Mouse (Mus musculus): ENCODE results near the gene Olfr12.
A peak's percentile ranks its signal among the peaks of the same experiment; 100 is the strongest.

The Olfr12 gene

DNA sequence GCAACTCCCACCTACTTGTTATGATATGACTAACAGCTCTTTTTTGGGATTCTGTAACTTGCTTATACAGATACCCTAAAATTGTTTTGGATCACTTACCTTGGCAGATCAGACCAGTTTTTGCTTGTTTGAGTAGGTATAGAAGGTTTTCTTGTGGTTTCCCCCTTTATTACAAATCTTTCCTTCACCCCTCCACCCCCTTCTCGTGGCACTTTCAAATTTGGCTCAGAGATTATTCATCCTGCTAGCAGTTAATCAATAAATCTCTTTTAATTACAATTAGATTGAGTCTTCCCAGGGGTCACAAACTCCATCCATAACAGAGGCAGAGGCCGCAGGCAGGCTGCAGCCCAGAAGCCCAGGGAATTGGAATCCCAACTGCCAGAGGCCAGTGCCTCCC lies at the start of gene Olfr12:
Gene Olfr12 (plus strand): TSS at position 301 of the 400 bp plus-strand sequence.
- DNase-seq (ENCODE audit: extremely low read depth, insufficient read length, low spot score): no peak

DNA sequence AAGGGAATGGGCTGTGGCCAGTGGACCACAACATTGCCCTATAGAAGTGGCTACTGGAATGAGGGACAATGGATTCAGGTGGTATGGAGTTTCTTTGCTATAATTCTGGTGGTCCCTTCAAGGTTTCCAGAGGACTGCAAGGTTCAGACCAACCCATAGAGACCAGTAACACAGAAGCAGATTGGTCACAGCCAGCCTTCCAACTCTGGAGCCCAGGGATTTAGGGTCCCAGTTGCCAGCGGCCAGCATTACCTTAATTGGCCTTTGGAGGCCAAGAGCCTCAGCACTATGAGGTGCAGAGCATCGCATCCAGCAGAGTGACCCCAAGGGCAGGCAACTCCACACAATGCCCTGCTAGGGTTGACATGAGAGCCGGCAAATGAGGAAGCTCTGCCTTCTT lies 46.6 kb upstream of the Olfr12 start, which contains the start of gene Olfr1413:
Gene Olfr1413 (plus strand): TSS at position 301 of the 400 bp plus-strand sequence.
- no peak for DNase-seq (ENCODE audit: extremely low read depth, insufficient read length, low spot score)

DNA sequence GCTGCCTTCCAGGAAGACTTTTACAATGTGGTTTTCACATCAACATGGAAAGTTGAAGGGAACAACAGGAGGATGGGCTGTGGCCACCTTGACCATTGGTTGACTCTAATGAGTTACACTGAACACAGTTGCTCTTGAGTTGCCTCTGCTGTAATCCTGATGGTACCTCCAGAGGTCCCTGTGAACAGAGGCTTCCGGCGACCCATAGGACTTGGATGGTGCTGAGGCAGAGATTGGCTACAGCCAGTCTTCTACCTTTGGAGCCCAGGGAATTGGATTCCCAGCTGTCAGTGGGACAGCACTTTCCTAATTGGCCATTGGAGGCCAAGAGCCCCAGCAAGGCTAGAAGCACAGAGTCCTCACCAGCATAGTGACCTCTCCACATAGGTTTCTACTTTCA lies 32.1 kb upstream of the Olfr12 start, which contains the start of gene Olfr1412:
Gene Olfr1412 (plus strand): TSS at position 301 of the 400 bp plus-strand sequence.
- no peak for DNase-seq (ENCODE audit: extremely low read depth, insufficient read length, low spot score)

DNA sequence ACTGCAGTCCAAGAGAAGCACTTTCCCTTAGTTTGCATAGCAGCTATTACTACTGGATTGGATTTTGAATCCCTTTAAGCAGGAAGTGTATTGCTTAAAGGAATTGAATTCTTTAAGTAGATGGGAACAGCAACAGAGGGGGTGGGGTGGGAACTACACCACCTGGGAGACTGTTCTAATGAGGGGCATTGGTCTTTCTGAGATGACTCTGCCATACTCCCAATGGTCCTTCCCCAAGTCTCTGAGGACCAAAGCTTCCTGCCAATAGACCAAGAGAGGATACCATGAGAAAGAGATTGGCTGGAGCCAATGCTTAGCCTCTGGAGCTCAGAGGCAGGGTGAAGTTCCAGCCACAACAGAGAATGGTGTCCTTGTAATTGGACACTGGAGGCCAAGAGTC lies 23.5 kb upstream of the Olfr12 start, which contains the start of gene Olfr1411:
Gene Olfr1411 (plus strand): TSS at position 301 of the 400 bp plus-strand sequence.
- DNase-seq (ENCODE audit: extremely low read depth, insufficient read length, low spot score): no peak

DNA sequence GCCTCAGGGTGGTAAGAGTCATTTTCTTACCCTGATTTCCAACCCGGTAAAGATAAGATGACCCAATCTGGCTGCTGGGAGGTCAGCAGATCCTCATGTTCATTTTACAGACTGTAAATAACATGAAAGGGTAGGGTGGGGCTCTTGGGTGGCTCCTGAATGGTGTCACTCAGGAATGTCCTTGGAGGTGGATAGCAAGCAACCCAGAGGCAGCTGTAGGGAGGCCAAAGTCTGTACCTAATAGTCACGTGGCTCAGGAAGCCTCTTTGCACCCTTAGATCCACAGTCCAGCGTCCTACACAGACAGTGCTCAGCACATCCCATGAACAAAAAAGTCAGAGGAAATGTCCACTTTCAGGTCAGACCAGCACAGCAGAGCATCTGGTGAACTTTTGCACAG lies 21.6 kb upstream of the Olfr12 start:
- no peak for DNase-seq (ENCODE audit: extremely low read depth, insufficient read length, low spot score)

DNA sequence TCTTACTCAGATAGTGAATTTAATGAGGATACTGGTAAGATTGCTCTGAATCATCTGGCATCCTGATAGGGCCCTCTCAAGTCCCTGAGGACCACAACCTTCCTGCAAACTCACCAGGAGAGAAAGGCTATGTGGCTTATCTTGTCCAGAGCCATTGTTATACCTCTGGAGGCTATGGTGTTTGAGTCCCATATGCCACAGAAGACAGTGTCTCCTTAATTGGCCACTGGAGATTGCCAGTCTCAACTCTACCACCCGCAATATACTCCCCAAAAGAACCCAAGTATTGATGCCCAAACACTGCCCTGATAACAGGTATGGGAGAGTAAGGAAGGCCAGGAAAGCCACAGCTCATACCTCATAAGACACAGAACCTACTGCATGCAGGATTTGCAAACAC lies 12.1 kb upstream of the Olfr12 start, which contains the start of gene Olfr1410:
Gene Olfr1410 (plus strand): TSS at position 301 of the 400 bp plus-strand sequence.
- no peak for DNase-seq (ENCODE audit: extremely low read depth, insufficient read length, low spot score)

DNA sequence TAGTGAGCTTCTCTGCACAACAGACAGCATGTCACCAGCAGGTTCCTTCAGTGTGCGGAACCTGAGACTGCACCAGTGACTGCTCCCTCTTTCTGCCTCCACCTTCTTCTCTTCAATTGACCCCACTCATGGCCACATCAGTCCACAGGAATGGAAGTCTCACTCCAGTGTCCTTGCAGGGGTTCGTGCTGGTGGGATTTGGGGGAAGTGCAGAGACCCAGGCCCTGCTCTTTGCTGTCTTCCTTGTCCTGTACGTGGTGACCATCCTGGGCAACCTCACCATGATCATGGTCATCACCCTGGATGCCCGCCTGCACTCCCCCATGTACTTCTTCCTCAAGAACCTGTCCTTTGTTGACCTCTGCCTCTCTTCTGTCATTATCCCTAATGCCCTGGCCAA lies 9.9 kb upstream of the Olfr12 start:
- no peak for DNase-seq (ENCODE audit: extremely low read depth, insufficient read length, low spot score)

DNA sequence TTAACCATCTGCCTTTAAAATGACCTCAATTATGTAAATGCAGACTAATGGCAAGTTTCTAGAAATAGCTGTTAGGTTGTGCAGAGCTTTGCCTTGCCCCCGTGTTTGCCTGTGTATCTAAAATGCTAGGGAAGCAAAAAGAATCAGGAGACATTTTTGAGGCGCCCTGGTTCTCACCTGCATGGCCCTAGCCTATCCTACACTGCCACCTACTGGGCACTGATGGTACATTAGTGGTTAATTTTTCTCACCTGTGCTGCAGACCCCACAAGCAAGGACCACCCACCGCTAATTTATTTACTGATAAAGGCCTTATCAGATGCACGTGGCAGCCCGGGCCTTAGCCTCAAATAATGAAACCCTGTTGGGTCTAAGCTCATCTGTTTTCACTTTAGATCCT lies 6.6 kb upstream of the Olfr12 start:
- no peak for DNase-seq (ENCODE audit: extremely low read depth, insufficient read length, low spot score)

DNA sequence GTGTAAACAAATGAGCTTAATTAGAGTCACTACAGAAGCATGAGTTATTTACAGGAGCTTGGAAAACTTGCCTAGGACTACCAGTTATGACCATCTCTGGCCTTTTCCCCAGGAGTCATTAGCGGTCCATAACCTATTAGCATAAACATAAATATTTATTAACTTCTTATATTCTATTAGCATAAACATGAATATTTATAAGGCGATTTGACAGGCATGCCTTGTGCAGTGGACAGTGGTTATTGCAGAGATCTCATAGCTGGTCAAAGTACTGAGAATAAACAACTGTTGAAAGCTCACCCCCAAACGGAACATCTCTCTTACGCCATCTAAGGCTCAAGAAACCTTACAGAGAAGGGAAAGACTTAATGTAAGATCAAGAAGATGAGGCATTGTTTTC lies 4.4 kb upstream of the Olfr12 start:
- DNase-seq (ENCODE audit: extremely low read depth, insufficient read length, low spot score): no peak

DNA sequence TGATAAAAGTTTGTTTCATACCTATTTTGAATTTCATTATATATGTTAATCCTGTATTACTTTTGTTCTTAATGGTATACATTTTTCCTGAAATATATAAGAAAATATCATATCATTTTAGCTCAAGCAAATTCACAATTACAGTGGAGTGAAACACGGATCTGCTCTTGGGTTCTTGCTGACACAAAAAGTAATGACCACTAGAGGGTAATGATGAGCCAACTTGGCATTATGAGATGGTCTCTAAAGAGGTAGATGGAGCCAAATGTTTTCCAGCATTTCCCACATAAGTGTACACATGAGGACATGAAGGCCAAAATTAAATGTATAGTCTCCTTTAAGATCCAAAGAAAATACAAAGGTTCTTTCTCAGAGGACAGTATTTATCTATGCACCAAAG lies 3.1 kb upstream of the Olfr12 start:
- no peak for DNase-seq (ENCODE audit: extremely low read depth, insufficient read length, low spot score)

DNA sequence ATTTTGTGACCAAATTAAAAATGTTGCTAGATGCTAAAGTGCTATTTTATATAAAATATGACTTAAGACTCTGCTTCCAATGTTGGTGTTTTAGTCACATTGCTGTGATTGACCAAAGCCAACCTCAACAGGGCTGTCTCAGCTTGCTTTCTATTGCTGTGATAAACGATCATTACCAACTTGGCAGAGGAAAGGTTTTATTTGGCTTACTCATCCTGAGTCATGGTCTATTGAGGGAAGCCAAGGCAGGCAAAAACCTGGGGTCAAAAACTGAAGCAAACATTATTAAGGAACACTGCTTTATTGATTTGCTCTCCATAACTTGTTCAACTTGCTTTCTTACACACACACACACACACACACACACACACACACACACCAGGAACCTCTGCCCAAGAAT lies 1.5 kb upstream of the Olfr12 start:
- peak; percentile 54 for DNase-seq (ENCODE audit: extremely low read depth, insufficient read length, low spot score)

DNA sequence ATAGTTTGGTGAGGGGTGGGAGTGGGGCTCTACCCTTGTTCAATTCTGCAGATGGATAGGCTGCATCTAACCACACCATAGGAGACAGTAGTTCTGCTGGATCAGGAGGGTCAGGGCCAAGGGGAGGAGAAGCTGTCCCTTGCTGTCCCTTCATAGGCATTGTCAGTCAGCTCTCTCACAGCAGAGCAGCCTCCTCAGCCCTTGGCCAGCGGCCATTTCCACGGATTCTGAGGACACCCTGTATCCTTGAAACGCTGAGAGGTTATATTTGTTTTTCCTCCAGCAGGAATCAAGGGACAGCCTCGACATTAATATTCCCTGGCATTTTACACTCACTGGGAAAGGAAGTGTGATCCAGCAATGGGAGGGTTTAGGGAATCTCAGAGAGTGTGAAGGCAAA lies 772 bp downstream of the Olfr12 start:
- no peak for DNase-seq (ENCODE audit: extremely low read depth, insufficient read length, low spot score)

DNA sequence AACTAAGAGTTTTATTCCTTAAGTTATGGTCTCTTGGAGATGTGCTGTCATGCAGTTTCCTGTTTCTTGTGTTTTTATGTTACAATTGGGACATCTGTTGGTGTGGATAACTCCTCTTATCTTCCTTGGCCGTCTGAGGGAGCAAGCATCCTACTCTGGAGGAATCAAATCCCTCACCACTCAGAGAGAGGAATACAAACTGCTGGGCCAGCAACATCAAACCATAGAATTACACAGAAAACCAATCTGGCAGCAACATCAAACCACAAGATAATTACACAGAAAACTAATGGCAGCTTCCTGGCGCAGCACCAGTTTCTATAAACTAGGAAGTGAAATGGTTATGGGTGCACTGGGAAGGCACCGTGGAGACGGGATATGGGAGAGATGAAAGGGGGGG lies 10.6 kb downstream of the Olfr12 start:
- DNase-seq (ENCODE audit: extremely low read depth, insufficient read length, low spot score): no peak

DNA sequence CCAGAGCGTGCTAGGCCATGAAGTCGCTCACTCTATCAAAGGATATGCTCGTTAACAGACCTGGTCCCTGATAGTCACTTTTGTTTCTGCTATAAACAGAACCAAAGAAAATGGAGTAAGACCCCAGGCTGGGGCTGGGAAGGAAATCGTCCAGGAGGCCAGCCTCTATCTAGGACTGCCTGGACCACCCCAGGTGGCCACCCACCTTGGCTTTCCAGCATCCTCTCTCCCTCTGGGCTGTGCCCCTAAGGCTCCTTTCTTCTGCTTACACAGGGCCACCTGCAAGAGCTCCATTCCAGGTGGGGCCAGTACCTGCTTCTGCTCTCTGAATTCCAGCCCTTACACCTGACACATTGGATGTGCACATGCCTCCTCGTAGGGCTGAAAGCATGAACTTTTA lies 14.6 kb downstream of the Olfr12 start:
- no peak for DNase-seq (ENCODE audit: extremely low read depth, insufficient read length, low spot score)

DNA sequence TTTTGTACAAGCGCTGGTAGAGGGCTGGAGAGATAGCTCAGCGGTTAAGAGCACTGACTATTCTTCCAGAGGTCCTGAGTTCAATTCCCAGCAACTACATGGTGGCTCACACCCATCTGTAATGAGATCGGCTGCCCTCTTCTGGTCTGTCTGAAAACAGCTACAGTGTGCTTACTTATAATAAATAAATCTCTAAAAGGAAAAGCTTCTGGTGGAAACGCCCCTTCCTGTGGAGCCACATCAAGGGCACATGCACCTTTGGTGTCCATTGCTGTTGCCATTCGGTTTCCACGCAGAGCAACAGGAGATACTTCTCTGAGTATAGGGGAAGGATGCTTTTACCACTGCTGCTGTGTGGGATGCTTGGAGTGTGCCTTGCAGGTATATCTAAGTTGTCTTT lies 15.4 kb downstream of the Olfr12 start:
- DNase-seq (ENCODE audit: extremely low read depth, insufficient read length, low spot score): no peak

DNA sequence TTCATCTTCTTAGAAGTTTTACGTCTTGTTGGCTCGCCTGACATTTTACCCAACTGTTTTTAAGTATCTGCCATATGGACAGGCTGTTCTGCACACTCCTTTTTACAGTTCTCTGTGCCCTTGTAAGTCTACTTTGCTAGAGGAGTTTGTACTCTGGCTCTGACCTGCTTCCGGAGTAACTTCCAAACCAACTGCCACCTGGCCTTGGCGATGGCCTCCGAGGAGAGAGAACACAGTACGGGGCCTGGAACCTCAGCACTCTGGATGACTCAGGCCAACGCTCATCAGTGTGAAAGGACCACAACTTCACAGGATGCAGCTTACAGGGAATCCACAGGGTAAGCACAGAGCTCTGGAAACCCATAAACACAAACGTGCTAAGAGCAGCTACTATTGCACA lies 16.1 kb downstream of the Olfr12 start:
- DNase-seq (ENCODE audit: extremely low read depth, insufficient read length, low spot score): no peak

DNA sequence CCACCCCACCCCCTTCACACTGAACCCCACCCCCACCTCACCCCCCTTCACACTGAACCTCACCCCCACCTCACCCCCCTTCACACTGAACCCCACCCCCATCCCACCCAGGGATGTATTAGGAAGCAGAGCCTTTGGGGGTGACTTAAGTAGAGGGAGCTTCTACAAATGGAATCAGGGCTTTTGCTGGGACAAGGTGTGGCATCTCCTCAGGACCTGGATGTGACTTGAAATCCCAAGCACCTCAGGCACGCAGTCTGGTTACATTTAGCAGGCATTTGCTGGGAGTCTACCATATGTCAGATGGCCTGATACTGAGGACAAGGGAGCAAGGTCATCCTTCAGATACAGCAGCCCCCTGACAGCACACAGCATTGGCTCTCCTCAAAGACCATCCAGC lies 17.0 kb downstream of the Olfr12 start:
- DNase-seq (ENCODE audit: extremely low read depth, insufficient read length, low spot score): no peak

DNA sequence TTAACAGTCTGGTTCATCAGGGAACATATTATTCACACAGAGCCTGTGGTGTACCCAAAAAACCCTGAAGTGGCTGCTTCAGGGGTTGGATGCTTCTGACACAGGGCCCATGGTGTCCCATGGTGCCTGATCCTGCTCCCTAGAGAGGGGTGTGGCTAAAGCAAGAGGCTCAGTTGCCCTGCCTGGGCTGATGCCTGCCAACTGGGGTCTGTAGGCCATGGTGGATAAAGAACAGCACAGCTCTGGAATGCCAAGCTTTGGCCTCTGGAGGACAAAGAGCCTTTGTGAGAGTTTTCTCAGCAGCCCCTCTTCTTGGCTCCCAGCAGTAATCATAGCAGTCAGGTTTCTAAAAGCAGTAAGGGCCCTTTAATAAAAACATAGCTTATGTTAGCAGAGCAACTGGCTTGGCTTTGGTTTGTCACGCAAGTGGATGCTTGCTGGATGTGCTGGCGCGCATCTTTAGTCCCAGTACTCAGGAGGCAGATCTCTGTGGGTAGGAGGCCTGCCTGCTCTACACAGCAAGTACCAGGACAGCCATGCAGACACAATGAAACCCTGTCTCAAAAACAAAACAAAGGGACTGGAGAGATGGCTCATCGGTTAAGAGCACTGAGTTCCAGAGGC lies 17.5 kb downstream of the Olfr12 start:
- DNase-seq (ENCODE audit: extremely low read depth, insufficient read length, low spot score): peak; percentile 63

DNA sequence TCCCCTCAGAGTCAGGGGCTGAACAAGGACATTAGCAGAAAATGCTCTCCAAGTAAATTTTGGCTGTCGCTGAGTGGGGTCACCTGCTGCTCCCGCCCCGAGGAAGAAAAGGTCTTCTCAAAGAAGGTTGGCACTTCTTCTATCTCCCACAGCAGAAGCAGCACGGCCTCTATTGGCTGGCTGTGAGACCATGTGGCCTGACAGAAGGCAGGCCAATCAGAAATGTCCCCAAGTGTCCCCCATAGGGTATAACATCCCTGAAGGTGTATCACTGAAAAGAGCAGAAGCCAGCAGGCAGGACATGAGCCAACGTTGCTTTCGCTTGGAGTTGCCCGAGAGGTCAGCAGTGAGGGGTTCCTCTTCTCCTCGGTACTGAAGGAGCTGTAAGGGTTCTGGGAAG lies 18.4 kb downstream of the Olfr12 start:
- no peak for DNase-seq (ENCODE audit: extremely low read depth, insufficient read length, low spot score)

DNA sequence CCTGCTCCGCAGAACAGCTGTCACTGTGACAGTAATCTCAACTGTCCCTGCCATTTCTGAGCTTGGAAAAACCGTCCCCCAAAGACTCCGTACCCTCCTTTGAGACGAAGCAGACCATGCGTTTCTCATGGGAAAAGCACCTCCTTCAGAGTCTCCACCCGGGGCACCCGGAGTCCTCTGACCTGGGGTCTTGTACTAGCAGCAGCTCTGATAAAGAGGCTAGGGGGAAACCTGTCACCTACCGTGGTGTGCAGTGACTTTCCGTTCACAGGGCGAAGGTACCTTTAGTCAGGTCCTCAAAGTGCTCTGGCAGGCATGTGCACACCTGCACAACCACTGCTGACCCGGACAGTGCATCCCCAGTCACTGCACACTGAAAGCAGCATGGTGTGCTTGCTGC lies 19.1 kb downstream of the Olfr12 start:
- no peak for DNase-seq (ENCODE audit: extremely low read depth, insufficient read length, low spot score)

DNA sequence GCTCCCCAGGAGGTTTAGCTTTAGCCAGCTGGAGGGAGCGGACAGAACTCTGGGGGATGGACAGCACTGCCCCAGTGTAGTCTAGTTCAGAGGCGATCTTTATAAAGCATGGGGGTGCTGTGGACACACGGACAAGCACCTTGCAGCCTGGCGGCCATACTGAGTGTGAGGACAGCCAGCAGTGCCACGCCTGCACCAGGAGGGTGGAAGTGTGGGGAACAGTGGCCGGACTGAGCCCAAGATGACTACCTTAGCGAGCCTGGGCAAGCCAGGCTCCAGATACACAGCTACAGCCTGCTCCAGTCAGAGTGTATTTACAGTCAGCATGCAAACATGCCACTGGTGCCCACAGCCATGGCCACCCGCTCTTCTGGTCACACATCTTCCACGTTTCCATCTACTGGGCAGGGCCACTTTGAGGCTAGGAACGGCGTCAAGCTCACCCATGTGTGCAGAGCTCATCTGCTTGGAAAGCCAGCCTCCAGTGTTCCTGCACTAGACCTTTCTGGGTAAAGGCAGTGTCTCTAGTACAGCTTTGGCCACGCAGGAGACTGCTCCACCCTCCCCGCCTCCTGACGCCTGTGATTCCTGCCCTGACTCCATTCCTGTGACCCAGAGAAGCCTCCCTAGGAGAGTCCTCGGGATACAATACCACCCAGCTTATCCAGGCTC lies 20.0 kb downstream of the Olfr12 start:
- no peak for DNase-seq (ENCODE audit: extremely low read depth, insufficient read length, low spot score)

DNA sequence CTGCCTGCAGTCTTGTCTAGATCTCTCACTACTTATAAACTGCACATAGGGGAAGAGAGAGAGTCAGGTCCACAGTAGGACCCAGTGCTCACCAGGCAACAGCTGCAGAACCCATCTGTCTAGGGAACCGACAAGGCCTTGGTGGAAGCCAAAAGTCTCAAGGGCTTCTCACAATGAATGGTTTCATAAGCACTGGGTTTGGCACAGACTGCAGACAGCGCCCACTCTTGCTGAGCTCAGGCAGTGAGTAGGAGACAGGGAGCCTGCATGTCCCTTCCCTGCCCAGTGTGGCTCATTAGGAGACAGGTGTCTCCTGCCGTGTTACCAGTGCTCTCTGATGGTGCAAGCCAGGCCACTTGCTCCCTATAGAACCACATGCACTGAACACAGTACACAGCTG lies 20.6 kb downstream of the Olfr12 start:
- DNase-seq (ENCODE audit: extremely low read depth, insufficient read length, low spot score): no peak
